Mouse (Mus musculus) layer of hippocampus, adult 2 months (tissue): ENCODE measurements around the gene Gm28047. TPM values are rescaled to one million over a fixed set of nuclear protein-coding genes. Genes with fewer than 3 reads are reported as not detected.

ENCODE experiments used
- DNase-seq, 2 experiments: peaks; one replicate each; pipeline ENCODE4 v3.0.0; 2022; ENCODE audit warnings: low spot score in 2 of 2
- H3K27ac ChIP-seq: fragments of 200-600 bp; 2 replicates; pipeline ENCODE4 v1.8.1; 2022
- H3K4me3 ChIP-seq: fragments of 200-600 bp; 2 replicates; pipeline ENCODE4 v1.8.1; 2022; ENCODE audit warnings: mild to moderate bottlenecking
- CTCF ChIP-seq: fragments of 200-600 bp; conservative IDR thresholded peaks from 2 replicates; pipeline ENCODE4 v1.8.1; 2022; ENCODE audit warnings: antibody characterized with exemption, mild to moderate bottlenecking, moderate library complexity
- total RNA-seq, 2 experiments: library from RNA; stranded (reverse); gene quantifications; 2 replicates each; pipeline ENCODE4 v1.2.3; 2021

Gene Gm28047
- total RNA-seq, 2 experiments from 2014 or later: not detected

GRCm38 (mm10) chr15:102593996-102594656 lies 30.7 kb downstream of the Gm28047 start:
- peak overlapping the region; percentile 75 for H3K27ac ChIP-seq

GRCm38 (mm10) chr15:102592674-102593073 lies 32.2 kb downstream of the Gm28047 start:
- peak; percentile 66 for TF ChIP-seq CTCF
- H3K4me3 ChIP-seq: no peak overlapping the region
- H3K27ac ChIP-seq: peak overlapping the region; percentile 33; the same call in 1 of the 2 replicates
- DNase-seq: no peak

More at GRCm38 (mm10) chr15:102593996-102594656, 30.7 kb downstream of the Gm28047 start:
- no peak overlapping the region for H3K4me3 ChIP-seq
- DNase-seq: no peak
- no peak for TF ChIP-seq CTCF

GRCm38 (mm10) chr15:102590567-102590966 lies 34.3 kb downstream of the Gm28047 start:
- no peak for DNase-seq
- no peak for TF ChIP-seq CTCF
- Histone ChIP-seq H3K27ac (no peak overlapping the region), H3K4me3 (no peak overlapping the region)

- no peak for DNase-seq
- TF ChIP-seq CTCF: no peak
- Histone ChIP-seq H3K4me3 (no peak overlapping the region), H3K27ac (no peak overlapping the region)
Observed at GRCm38 (mm10) chr15:102589826-102590225, 35.0 kb downstream of the Gm28047 start.

- no peak for TF ChIP-seq CTCF
Observed at GRCm38 (mm10) chr15:102585501-102585900, 39.4 kb downstream of the Gm28047 start.

GRCm38 (mm10) chr15:102583708-102584383 lies 41.0 kb downstream of the Gm28047 start:
- H3K4me3 ChIP-seq: peak overlapping the region; percentile 19; the same call in 1 of the 2 replicates
- no peak for TF ChIP-seq CTCF
- H3K27ac ChIP-seq: peak overlapping the region; percentile 96
- peak; percentile 69 to 81 for DNase-seq

More at GRCm38 (mm10) chr15:102585501-102585900, 39.4 kb downstream of the Gm28047 start:
- Histone ChIP-seq H3K27ac (peak overlapping the region; percentile 96), H3K4me3 (no peak overlapping the region)
- DNase-seq: no peak

GRCm38 (mm10) chr15:102581205-102581604 lies 43.7 kb downstream of the Gm28047 start:
- H3K4me3 ChIP-seq: no peak overlapping the region
- no peak for TF ChIP-seq CTCF
- no peak for DNase-seq
- peak overlapping the region; percentile 24; the same call in 1 of the 2 replicates for H3K27ac ChIP-seq

GRCm38 (mm10) chr15:102578351-102578750 lies 46.5 kb downstream of the Gm28047 start:
- Histone ChIP-seq H3K4me3 (no peak overlapping the region), H3K27ac (no peak overlapping the region)
- TF ChIP-seq CTCF: no peak
- DNase-seq: no peak

GRCm38 (mm10) chr15:102576972-102577371 lies 47.9 kb downstream of the Gm28047 start:
- Histone ChIP-seq H3K4me3 (no peak overlapping the region), H3K27ac (peak overlapping the region; percentile 24; the same call in 1 of the 2 replicates)
- no peak for TF ChIP-seq CTCF
- DNase-seq: no peak

GRCm38 (mm10) chr15:102572081-102572480 lies 52.8 kb downstream of the Gm28047 start:
- no peak for DNase-seq
- no peak overlapping the region for H3K4me3 ChIP-seq
- H3K27ac ChIP-seq: peak overlapping the region; percentile 29; the same call in 1 of the 2 replicates
- TF ChIP-seq CTCF: no peak

- DNase-seq: no peak
- Histone ChIP-seq H3K27ac (no peak overlapping the region), H3K4me3 (no peak overlapping the region)
- TF ChIP-seq CTCF: no peak
Observed at GRCm38 (mm10) chr15:102567849-102568248, 57.0 kb downstream of the Gm28047 start.

- no peak for TF ChIP-seq CTCF
- no peak for DNase-seq
- Histone ChIP-seq H3K27ac (peak overlapping the region; percentile 61), H3K4me3 (no peak overlapping the region)
Observed at GRCm38 (mm10) chr15:102563681-102564080, 61.2 kb downstream of the Gm28047 start.

- no peak for DNase-seq
- Histone ChIP-seq H3K27ac (peak overlapping the region; percentile 61), H3K4me3 (no peak overlapping the region)
- TF ChIP-seq CTCF: no peak
Observed at GRCm38 (mm10) chr15:102563061-102563460, 61.8 kb downstream of the Gm28047 start.
